In the genomic region with DNA sequence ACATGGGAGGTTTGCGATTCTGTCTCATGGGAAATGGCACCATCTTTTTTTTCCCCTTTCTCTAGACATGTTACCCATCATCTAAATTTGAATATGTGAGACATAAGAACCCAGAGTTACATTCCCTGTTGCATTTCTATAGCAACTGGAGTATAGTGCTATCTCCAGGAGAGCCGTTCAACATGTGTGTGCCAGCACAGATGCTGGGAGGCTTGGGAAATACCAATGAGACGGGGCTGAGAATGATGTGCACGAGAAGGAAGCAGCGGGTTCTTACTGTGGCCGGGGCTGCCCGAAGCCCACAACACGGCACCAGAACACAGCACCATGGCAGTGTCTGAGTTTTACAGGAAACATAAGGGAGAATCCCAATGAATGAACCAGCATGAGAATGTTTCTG, we compare ENCODE assay signal across 16 mouse cellular contexts.
"Had no signal": no experiment of that assay in that cellular context is flagged by ENCODE, and none has a peak within 500 bp of the region (broad histone marks: within the 10 kb centered on the region; RNA-seq: fewer than 3 reads in every experiment).

No protein-coding gene starts in this region.

- H3K9ac ChIP-seq: liver, embryonic 15.5 days; liver, postnatal 0 days; lung, embryonic 15.5 days; midbrain, embryonic 12.5 days; midbrain, embryonic 15.5 days; neural tube, embryonic 12.5 days; stomach, embryonic 15.5 days had no signal

- H3K4me2 ChIP-seq: liver, embryonic 15.5 days; lung, embryonic 15.5 days; midbrain, embryonic 12.5 days; midbrain, embryonic 15.5 days; neural tube, embryonic 12.5 days; stomach, embryonic 15.5 days had no signal

- H3K9me3 ChIP-seq: liver, embryonic 15.5 days; lung, embryonic 15.5 days; midbrain, embryonic 12.5 days; midbrain, embryonic 15.5 days; neural tube, embryonic 12.5 days; stomach, embryonic 15.5 days had no signal

- H3K27ac ChIP-seq: liver, embryonic 15.5 days; lung, embryonic 15.5 days; macrophage; midbrain, embryonic 12.5 days; midbrain, embryonic 15.5 days; neural tube, embryonic 12.5 days; stomach, embryonic 15.5 days; stomach, postnatal 0 days had no signal

- H3K36me3 ChIP-seq: liver, embryonic 15.5 days; lung, embryonic 15.5 days; midbrain, embryonic 12.5 days; midbrain, embryonic 15.5 days; neural tube, embryonic 12.5 days; stomach, embryonic 15.5 days had no signal

- DNase-seq: liver, postnatal 0 days; lung, adult 2 months; lung, postnatal 14 days; lung, postnatal 36 days; thymus, adult 2 months; thymus, postnatal 25 days; thymus, postnatal 4 days had no signal

- ATAC-seq: liver, postnatal 0 days; midbrain, embryonic 15.5 days had no signal

- H3K4me1 ChIP-seq: liver, embryonic 15.5 days; megakaryocyte, embryonic 14.5 days; midbrain, embryonic 15.5 days; neural tube, embryonic 12.5 days; stomach, embryonic 15.5 days had no signal

- H3K27me3 ChIP-seq: liver, embryonic 15.5 days; lung, embryonic 15.5 days; megakaryocyte, embryonic 14.5 days; midbrain, embryonic 15.5 days; neural tube, embryonic 12.5 days; stomach, embryonic 15.5 days had no signal

- H3K4me3 ChIP-seq: liver, embryonic 15.5 days; lung, embryonic 15.5 days; megakaryocyte, embryonic 14.5 days; midbrain, embryonic 12.5 days; midbrain, embryonic 15.5 days; neural tube, embryonic 12.5 days; stomach, embryonic 15.5 days had no signal
